Mouse (Mus musculus) lung, adult 2 months (tissue): ENCODE data around the gene Phactr1.

Experiments used
- CTCF ChIP-seq: fragments of 200-500 bp; IDR thresholded peaks from 2 replicates; pipeline ENCODE4 v1.5.1; 2011; ENCODE audit warnings: mild to moderate bottlenecking, low read length, control low read depth; ENCODE audit not compliant: insufficient read depth
- POLR2A ChIP-seq: fragments of 200-500 bp; IDR thresholded peaks from 2 replicates; pipeline ENCODE4 v1.6.1; 2011; ENCODE audit warnings: low read depth, mild to moderate bottlenecking, control low read depth, low read length, borderline replicate concordance; ENCODE audit errors: extremely low read depth

DNA sequence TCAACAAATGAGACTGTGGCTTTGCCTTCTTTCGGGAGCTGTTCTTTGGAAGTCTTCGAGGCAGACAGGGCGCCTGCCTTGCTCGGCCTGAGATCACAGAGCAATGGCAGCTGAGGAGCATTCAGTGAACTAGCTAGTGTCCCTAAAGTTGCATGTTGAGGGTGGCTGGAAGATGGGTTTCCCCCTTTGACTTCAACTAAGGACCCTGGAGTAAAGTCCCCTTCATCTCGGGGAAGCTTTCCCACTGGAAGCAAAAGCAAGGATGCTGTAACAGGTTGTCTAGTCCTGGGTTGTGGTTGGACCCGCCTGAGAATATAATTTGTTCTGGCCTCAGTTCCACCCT lies 235.4 kb downstream of the Phactr1 start:
- TF ChIP-seq POLR2A (no peak), CTCF (no peak)
